Mouse (Mus musculus): ENCODE data around the gene Nktr. TPM values are rescaled to one million over a fixed set of nuclear protein-coding genes. Genes with fewer than 3 reads are reported as not detected.

Gene Nktr
- polyA plus RNA-seq, 1 experiment from 2014 or later = 61.7 TPM

DNA sequence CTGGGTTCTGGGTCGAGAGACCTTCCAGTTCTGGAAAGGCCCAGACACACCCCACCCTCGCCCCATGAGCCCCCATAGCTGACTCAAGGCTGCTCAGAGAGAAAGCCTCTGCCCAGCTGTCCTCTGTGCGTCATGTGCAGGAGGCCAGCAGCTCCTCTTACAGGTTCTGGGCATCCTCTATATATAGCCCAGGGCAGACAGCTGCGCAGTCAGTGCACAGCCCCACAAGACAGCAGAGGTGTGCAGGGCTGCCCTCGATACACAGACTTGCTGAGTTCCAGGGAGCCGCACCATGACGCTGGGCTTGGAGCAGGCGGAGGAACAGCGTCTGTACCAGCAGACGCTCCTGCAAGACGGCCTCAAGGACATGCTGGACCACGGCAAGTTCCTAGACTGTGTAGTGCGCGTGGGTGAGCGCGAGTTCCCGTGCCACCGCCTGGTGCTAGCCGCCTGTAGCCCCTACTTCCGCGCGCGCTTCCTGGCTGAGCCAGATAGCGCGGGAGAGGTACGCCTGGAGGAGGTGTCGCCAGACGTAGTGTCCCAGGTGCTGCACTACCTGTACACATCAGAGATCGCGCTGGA is 58.6 kb downstream of the Nktr start, which contains the start of gene Klhl40:
Gene Klhl40 (plus strand): TSS at position 124 of the 582 bp plus-strand sequence.
- H3K4me3 ChIP-seq (ENCODE audit: low read depth, low read length) = peak within 1 kb of the TSS; percentile 32
- ATAC-seq (ENCODE audit: low read depth) (peak; percentile 84), DNase-seq (ENCODE audit: low spot score) (peak; percentile 52)
- H3K9ac ChIP-seq (ENCODE audit: low read depth, low read length) = peak within 1 kb of the TSS; percentile 40
- no peaks in the 10 kb centered on the region for H3K9me3 ChIP-seq (ENCODE audit: control insufficient read depth, low read length)
- H3K27me3 ChIP-seq (replicated peaks; ENCODE audit: control insufficient read depth, insufficient read depth, low read length) = peaks cover 29% of the 10 kb centered on the region
- peaks cover 6% of the 10 kb centered on the region; the same call in 1 of the 2 replicates for H3K4me1 ChIP-seq (ENCODE audit: control insufficient read depth, insufficient read depth, low read length)
- H3K36me3 ChIP-seq (ENCODE audit: control insufficient read depth, insufficient read depth, low read length) = no peaks in the 10 kb centered on the region
- 18% methylated on average over 26 of the region's 30 CpGs for WGBS
- no peak within 1 kb of the TSS for H3K27ac ChIP-seq (replicated peaks; ENCODE audit: low read depth, low read length)
- peak within 1 kb of the TSS; percentile 67 for H3K4me2 ChIP-seq (ENCODE audit: low read depth, low read length)

DNA sequence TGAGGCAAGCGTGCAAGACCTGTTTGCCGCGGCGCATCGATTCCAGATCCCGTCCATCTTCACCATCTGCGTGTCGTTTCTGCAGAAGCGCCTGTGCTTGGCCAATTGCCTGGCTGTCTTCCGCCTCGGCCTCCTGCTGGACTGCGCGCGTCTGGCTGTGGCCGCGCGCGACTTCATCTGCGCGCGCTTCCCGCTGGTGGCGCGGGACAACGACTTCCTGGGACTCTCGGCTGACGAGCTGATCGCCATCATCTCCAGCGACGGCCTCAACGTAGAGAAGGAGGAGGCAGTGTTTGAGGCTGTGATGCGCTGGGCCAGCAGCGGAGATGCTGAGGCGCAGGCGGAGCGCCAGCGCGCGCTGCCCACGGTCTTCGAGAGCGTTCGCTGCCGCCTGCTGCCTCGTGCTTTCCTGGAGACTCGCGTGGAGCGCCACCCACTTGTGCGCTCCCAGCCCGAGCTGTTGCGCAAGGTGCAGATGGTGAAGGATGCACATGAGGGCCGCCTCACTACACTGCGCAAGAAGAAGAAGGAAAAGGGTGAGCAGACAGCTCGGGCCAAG is 59.2 kb downstream of the Nktr start:
- 12% methylated on average over 50 of the region's 54 CpGs for WGBS

GRCm38 (mm10) chr9:121784801-121785200 is 65.8 kb downstream of the Nktr start:
- Histone ChIP-seq H3K4me1 (ENCODE audit: control insufficient read depth, insufficient read depth, low read length) (no peaks in the 10 kb centered on the region), H3K9me3 (ENCODE audit: control insufficient read depth, low read length) (no peaks in the 10 kb centered on the region), H3K9ac (ENCODE audit: low read depth, low read length) (no peak overlapping the region), H3K27ac (replicated peaks; ENCODE audit: low read depth, low read length) (no peak overlapping the region), H3K36me3 (ENCODE audit: control insufficient read depth, insufficient read depth, low read length) (no peaks in the 10 kb centered on the region), H3K4me2 (ENCODE audit: low read depth, low read length) (no peak overlapping the region), H3K4me3 (ENCODE audit: low read depth, low read length) (no peak overlapping the region), H3K27me3 (replicated peaks; ENCODE audit: control insufficient read depth, insufficient read depth, low read length) (no peaks in the 10 kb centered on the region)
- WGBS = 88% methylated on average over 12 of the region's 12 CpGs
- ATAC-seq (ENCODE audit: low read depth) = no peak
- no peak for DNase-seq (ENCODE audit: low spot score)

More for the DNA sequence above, 59.2 kb downstream of the Nktr start:
- H3K27me3 ChIP-seq (replicated peaks; ENCODE audit: control insufficient read depth, insufficient read depth, low read length) = peaks cover 29% of the 10 kb centered on the region
- H3K4me2 ChIP-seq (ENCODE audit: low read depth, low read length) = peak overlapping the region; percentile 67
- H3K27ac ChIP-seq (replicated peaks; ENCODE audit: low read depth, low read length) = no peak overlapping the region
- peak overlapping the region; percentile 40 for H3K9ac ChIP-seq (ENCODE audit: low read depth, low read length)
- DNase-seq (ENCODE audit: low spot score) (no peak), ATAC-seq (ENCODE audit: low read depth) (0 out of 2 replicates have a peak, but pooled peaks have one; percentile 19)
- H3K36me3 ChIP-seq (ENCODE audit: control insufficient read depth, insufficient read depth, low read length) = no peaks in the 10 kb centered on the region
- H3K9me3 ChIP-seq (ENCODE audit: control insufficient read depth, low read length) = no peaks in the 10 kb centered on the region
- H3K4me3 ChIP-seq (ENCODE audit: low read depth, low read length) = peak overlapping the region; percentile 32
- peaks cover 6% of the 10 kb centered on the region; the same call in 1 of the 2 replicates for H3K4me1 ChIP-seq (ENCODE audit: control insufficient read depth, insufficient read depth, low read length)

- no peaks in the 10 kb centered on the region for H3K27me3 ChIP-seq (replicated peaks; ENCODE audit: control insufficient read depth, insufficient read depth, low read length)
- 90% methylated on average over 6 of the region's 8 CpGs for WGBS
- ATAC-seq (ENCODE audit: low read depth) (no peak), DNase-seq (ENCODE audit: low spot score) (no peak)
- no peak overlapping the region for H3K4me3 ChIP-seq (ENCODE audit: low read depth, low read length)
- H3K4me2 ChIP-seq (ENCODE audit: low read depth, low read length) = no peak overlapping the region
- no peaks in the 10 kb centered on the region for H3K36me3 ChIP-seq (ENCODE audit: control insufficient read depth, insufficient read depth, low read length)
- H3K9me3 ChIP-seq (ENCODE audit: control insufficient read depth, low read length) = no peaks in the 10 kb centered on the region
- H3K4me1 ChIP-seq (ENCODE audit: control insufficient read depth, insufficient read depth, low read length) = no peaks in the 10 kb centered on the region
- H3K9ac ChIP-seq (ENCODE audit: low read depth, low read length) = no peak overlapping the region
- no peak overlapping the region for H3K27ac ChIP-seq (replicated peaks; ENCODE audit: low read depth, low read length)
Measured at GRCm38 (mm10) chr9:121785261-121785660, 66.3 kb downstream of the Nktr start.

GRCm38 (mm10) chr9:121786359-121786758 is 67.4 kb downstream of the Nktr start:
- H3K4me2 ChIP-seq (ENCODE audit: low read depth, low read length) = no peak overlapping the region
- H3K9me3 ChIP-seq (ENCODE audit: control insufficient read depth, low read length) = no peaks in the 10 kb centered on the region
- WGBS = 74% methylated on average over 2 of the region's 2 CpGs
- H3K4me1 ChIP-seq (ENCODE audit: control insufficient read depth, insufficient read depth, low read length) = no peaks in the 10 kb centered on the region
- DNase-seq (ENCODE audit: low spot score) = no peak
- no peak overlapping the region for H3K9ac ChIP-seq (ENCODE audit: low read depth, low read length)
- H3K4me3 ChIP-seq (ENCODE audit: low read depth, low read length) = no peak overlapping the region
- no peak for ATAC-seq (ENCODE audit: low read depth)
- H3K27me3 ChIP-seq (replicated peaks; ENCODE audit: control insufficient read depth, insufficient read depth, low read length) = no peaks in the 10 kb centered on the region
- no peak overlapping the region for H3K27ac ChIP-seq (replicated peaks; ENCODE audit: low read depth, low read length)
- H3K36me3 ChIP-seq (ENCODE audit: control insufficient read depth, insufficient read depth, low read length) = no peaks in the 10 kb centered on the region

DNA sequence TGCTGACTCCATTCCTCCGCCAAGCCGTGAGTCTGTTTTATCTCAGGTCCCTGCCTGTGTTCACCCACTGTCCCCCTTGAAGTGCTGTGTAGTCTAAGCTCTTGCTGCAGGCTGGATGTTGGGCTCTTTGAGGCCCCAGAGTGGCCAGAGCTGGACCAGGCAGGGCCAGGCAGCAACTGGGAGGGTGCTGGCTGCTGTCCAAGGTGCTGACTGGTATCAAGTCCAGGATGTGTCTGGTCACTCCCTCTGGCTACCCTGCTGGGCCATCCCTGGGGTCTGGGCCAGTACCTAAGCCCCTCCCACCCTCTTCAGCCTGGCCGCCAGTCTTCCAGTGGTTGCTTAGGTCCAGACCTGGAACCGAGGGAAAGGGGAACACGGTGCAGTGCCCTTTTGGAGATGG is 72.2 kb downstream of the Nktr start:
- ATAC-seq (ENCODE audit: low read depth) = peak; percentile 47; the same call in 1 of the 2 replicates
- no peaks in the 10 kb centered on the region for H3K9me3 ChIP-seq (ENCODE audit: control insufficient read depth, low read length)

GRCm38 (mm10) chr9:121791757-121792521 is 73.0 kb downstream of the Nktr start, which contains the start of gene Hhatl:
Hhatl (minus strand) TSS chr9:121792507.
- H3K9me3 ChIP-seq (ENCODE audit: control insufficient read depth, low read length) = no peaks in the 10 kb centered on the region
- H3K27me3 ChIP-seq (replicated peaks; ENCODE audit: control insufficient read depth, insufficient read depth, low read length) = no peaks in the 10 kb centered on the region
- 36% methylated on average over 20 of the region's 24 CpGs for WGBS
- no peak for DNase-seq (ENCODE audit: low spot score)
- no peaks in the 10 kb centered on the region for H3K4me1 ChIP-seq (ENCODE audit: control insufficient read depth, insufficient read depth, low read length)
- H3K4me3 ChIP-seq (ENCODE audit: low read depth, low read length) = no peak within 1 kb of the TSS
- H3K9ac ChIP-seq (ENCODE audit: low read depth, low read length) = no peak within 1 kb of the TSS
- no peak within 1 kb of the TSS for H3K27ac ChIP-seq (replicated peaks; ENCODE audit: low read depth, low read length)
- no peaks in the 10 kb centered on the region for H3K36me3 ChIP-seq (ENCODE audit: control insufficient read depth, insufficient read depth, low read length)
- peak; percentile 45; the same call in 1 of the 2 replicates for ATAC-seq (ENCODE audit: low read depth)
- H3K4me2 ChIP-seq (ENCODE audit: low read depth, low read length) = no peak within 1 kb of the TSS

More for the DNA sequence above, 72.2 kb downstream of the Nktr start:
- WGBS = 6% methylated on average over 5 of the region's 5 CpGs
- Histone ChIP-seq H3K9ac (ENCODE audit: low read depth, low read length) (no peak overlapping the region), H3K27me3 (replicated peaks; ENCODE audit: control insufficient read depth, insufficient read depth, low read length) (no peaks in the 10 kb centered on the region), H3K36me3 (ENCODE audit: control insufficient read depth, insufficient read depth, low read length) (no peaks in the 10 kb centered on the region), H3K4me2 (ENCODE audit: low read depth, low read length) (no peak overlapping the region), H3K27ac (replicated peaks; ENCODE audit: low read depth, low read length) (no peak overlapping the region), H3K4me3 (ENCODE audit: low read depth, low read length) (no peak overlapping the region), H3K4me1 (ENCODE audit: control insufficient read depth, insufficient read depth, low read length) (no peaks in the 10 kb centered on the region)
- DNase-seq (ENCODE audit: low spot score) = peak; percentile 70

GRCm38 (mm10) chr9:121794972-121795539 is 76.1 kb downstream of the Nktr start:
- H3K4me1 ChIP-seq (ENCODE audit: control insufficient read depth, insufficient read depth, low read length) = no peaks in the 10 kb centered on the region
- no peaks in the 10 kb centered on the region for H3K9me3 ChIP-seq (ENCODE audit: control insufficient read depth, low read length)
- no peaks in the 10 kb centered on the region for H3K27me3 ChIP-seq (replicated peaks; ENCODE audit: control insufficient read depth, insufficient read depth, low read length)
- ATAC-seq (ENCODE audit: low read depth) (no peak), DNase-seq (ENCODE audit: low spot score) (no peak)
- H3K9ac ChIP-seq (ENCODE audit: low read depth, low read length) = no peak overlapping the region
- 71% methylated on average over 1 of the region's 1 CpGs for WGBS
- H3K4me2 ChIP-seq (ENCODE audit: low read depth, low read length) = no peak overlapping the region
- no peak overlapping the region for H3K4me3 ChIP-seq (ENCODE audit: low read depth, low read length)
- no peaks in the 10 kb centered on the region for H3K36me3 ChIP-seq (ENCODE audit: control insufficient read depth, insufficient read depth, low read length)
- no peak overlapping the region for H3K27ac ChIP-seq (replicated peaks; ENCODE audit: low read depth, low read length)

Data from embryonic facial prominence, embryonic 14.5 days (tissue).